Mouse (Mus musculus) myocyte (in vitro differentiated cells): ENCODE data around the gene Actb. TPM values are rescaled to one million over a fixed set of nuclear protein-coding genes. Genes with fewer than 3 reads are reported as not detected.

Experiments used
- H3K27me3 ChIP-seq: one replicate; pipeline ENCODE4 v1.6.1; 2011; ENCODE audit not compliant: control insufficient read depth, insufficient read depth, insufficient read length
- H3K36me3 ChIP-seq: one replicate; pipeline ENCODE4 v1.6.1; 2011; ENCODE audit not compliant: control insufficient read depth, insufficient read depth
- H3K4me2 ChIP-seq: one replicate; pipeline ENCODE4 v1.6.1; 2011; ENCODE audit warnings: low read depth, control low read depth
- H3K4me3 ChIP-seq: one replicate; pipeline ENCODE4 v1.5.1; 2011; ENCODE audit warnings: mild to moderate bottlenecking, control low read depth, moderate library complexity
- H3K79me2 ChIP-seq: one replicate; pipeline ENCODE4 v1.6.1; 2011; ENCODE audit not compliant: control insufficient read depth, insufficient read depth
- H3ac ChIP-seq: one replicate; pipeline ENCODE4 v1.6.1; 2011; ENCODE audit not compliant: control insufficient read depth, insufficient read length
- CEBPB ChIP-seq: IDR thresholded peaks from 2 replicates; pipeline ENCODE4 v1.6.1; 2011; ENCODE audit warnings: mild to moderate bottlenecking, moderate library complexity; ENCODE audit not compliant: poor library complexity, insufficient read depth, severe bottlenecking
- E2F4 ChIP-seq: IDR thresholded peaks from one replicate; pipeline ENCODE4 v1.6.1; 2011; ENCODE audit warnings: mild to moderate bottlenecking, control low read depth, moderate library complexity; ENCODE audit not compliant: insufficient read depth
- MAX ChIP-seq: IDR thresholded peaks from one replicate; pipeline ENCODE4 v1.6.1; 2011; ENCODE audit warnings: low read depth, mild to moderate bottlenecking, control low read depth
- MYOD1 ChIP-seq, 3 experiments: IDR thresholded peaks; one replicate each; pipeline ENCODE4 v1.6.1; 2011; ENCODE audit warnings: control low read depth in 2 of 3, low read depth in 2 of 3, mild to moderate bottlenecking in 2 of 3, moderate library complexity in 1 of 3; ENCODE audit not compliant: insufficient read length in 2 of 3, control insufficient read depth in 1 of 3
- MYOG ChIP-seq, 3 experiments: IDR thresholded peaks; one replicate each; pipeline ENCODE4 v1.6.1; 2011; ENCODE audit warnings: control low read depth in 2 of 3, low read depth in 2 of 3, mild to moderate bottlenecking in 2 of 3; ENCODE audit not compliant: insufficient read length in 2 of 3, control insufficient read depth in 1 of 3, insufficient read depth in 1 of 3
- POLR2A ChIP-seq: IDR thresholded peaks from one replicate; pipeline ENCODE4 v1.6.1; 2011; ENCODE audit warnings: low read depth, mild to moderate bottlenecking, control low read depth, moderate library complexity; ENCODE audit not compliant: insufficient read length
- POLR2AphosphoS2 ChIP-seq: IDR thresholded peaks from one replicate; pipeline ENCODE4 v1.6.1; 2011; ENCODE audit warnings: low read depth, control low read depth; ENCODE audit not compliant: insufficient read length
- REST ChIP-seq: IDR thresholded peaks from one replicate; pipeline ENCODE4 v1.6.1; 2011; ENCODE audit warnings: mild to moderate bottlenecking, control low read depth, moderate library complexity; ENCODE audit not compliant: insufficient read depth, insufficient read length
- SRF ChIP-seq: IDR thresholded peaks from one replicate; pipeline ENCODE4 v1.6.1; 2011; ENCODE audit warnings: low read depth; ENCODE audit not compliant: control insufficient read depth, insufficient read length
- TCF12 ChIP-seq: IDR thresholded peaks from one replicate; pipeline ENCODE4 v1.6.1; 2011; ENCODE audit warnings: mild to moderate bottlenecking, control low read depth; ENCODE audit not compliant: poor library complexity, insufficient read depth, severe bottlenecking
- TCF3 ChIP-seq: IDR thresholded peaks from one replicate; pipeline ENCODE4 v1.6.1; 2011; ENCODE audit warnings: low read depth, control low read depth; ENCODE audit not compliant: insufficient read length
- USF1 ChIP-seq: IDR thresholded peaks from one replicate; pipeline ENCODE4 v1.6.1; 2011; ENCODE audit warnings: low read depth, mild to moderate bottlenecking, control low read depth, moderate library complexity
- polyA plus RNA-seq: library from polyadenylated mRNA; unstranded; fragments of >200 nt; fragmentation: generic; extraction: Trizol; gene quantifications from one replicate; pipeline ENCODE4 v1.2.1, GENCODE M21; 2012; ENCODE audit warnings: missing spikeins

Actb gene
- polyA plus RNA-seq, 1 experiment, result 2,198 TPM

DNA sequence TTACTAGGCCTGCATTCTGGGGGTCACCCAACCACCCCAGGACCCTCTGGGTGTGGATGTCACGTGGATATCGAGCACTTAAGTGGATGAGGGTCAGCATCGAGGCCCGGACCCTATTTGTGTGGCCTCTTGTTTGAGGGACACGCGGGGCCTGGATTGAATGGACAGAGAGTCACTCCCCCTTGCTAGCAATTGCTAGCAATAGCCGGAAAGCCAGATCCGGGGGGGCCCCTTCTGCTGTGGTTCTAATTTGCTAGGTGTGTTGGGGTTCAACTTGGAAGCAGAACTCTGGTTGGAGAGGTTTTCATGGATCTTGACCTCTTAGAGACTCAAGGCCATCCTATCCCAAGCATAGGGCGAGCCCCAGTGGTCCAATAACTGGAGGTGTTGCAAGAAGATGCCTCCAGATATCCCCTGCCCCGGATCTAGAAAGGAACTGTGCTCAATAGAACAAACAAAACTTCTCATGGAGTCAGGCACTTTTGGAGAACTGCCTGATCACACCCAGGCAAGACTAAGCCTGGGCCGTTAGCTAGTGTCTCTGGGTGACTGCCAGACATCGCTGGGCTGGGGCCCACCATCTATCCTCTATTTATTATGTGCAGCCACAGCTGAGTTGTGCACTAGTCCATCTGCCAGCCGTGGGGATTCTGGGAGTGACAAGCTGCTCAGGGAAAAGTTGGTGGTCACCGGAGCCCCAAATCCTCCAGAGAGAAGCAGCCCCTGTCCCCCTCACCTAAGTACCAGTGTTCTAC, 671 bp upstream of the Actb start:
- Histone ChIP-seq H3ac (peak overlapping the region; percentile 81), H3K27me3 (no peaks in the 10 kb centered on the region), H3K4me2 (peak overlapping the region; percentile 93), H3K36me3 (peaks cover 31% of the 10 kb centered on the region), H3K79me2 (peaks cover 47% of the 10 kb centered on the region), H3K4me3 (peak overlapping the region; percentile 97)
- no peak for TF ChIP-seq CEBPB

DNA sequence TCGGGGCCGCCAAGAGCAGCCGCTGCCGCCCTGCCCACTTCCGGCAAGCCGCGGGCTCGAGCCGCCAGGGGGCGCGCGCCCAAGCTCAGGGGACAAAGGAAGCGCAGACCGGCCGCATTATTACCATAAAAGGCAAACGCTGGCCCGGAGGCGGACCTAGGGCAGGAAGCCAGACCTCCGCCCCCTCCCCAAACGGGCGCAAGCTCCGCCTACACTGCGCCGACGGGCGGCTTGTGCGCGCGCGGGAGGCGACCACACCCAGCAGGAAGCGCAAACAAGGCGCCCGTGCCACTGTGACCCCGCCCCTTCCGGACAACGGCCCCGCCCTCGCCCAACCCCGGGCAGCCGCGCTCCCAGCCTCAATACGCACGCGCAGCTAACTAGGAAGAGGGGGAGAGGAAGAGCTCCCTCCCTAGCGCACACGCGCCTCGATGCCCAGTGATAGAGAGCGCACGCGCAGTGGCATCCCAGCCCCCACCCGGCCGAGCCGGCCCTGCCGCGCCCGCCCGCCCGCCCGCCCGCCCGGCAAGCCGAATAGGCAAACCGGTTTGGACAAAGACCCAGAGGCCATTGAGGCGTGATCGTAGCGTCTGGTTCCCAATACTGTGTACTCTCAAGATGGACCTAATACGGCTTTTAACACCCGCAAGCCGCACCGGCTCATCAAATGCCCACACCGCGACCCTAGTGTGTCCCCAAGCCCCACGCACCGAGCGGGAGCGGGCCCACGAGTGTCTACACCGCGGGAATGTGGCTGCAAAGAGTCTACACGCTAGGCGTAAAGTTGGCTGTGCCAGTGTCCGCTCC, 626 bp downstream of the Actb start:
- no peak overlapping the region for H3K4me2 ChIP-seq
- H3K79me2 ChIP-seq, result peaks cover 47% of the 10 kb centered on the region
- peak overlapping the region; percentile 97 for H3K4me3 ChIP-seq
- H3ac ChIP-seq, result peak overlapping the region; percentile 81
- TF ChIP-seq TCF3, result peak; percentile 1
- TF ChIP-seq MYOD1 (IDR thresholded peaks at IDR 0.05; ENCODE audit: control insufficient read depth in 1 of 3, insufficient read length in 2 of 3, low read depth in 2 of 3), result no peak
- TF ChIP-seq SRF, result peak; percentile 100
- TF ChIP-seq POLR2AphosphoS2, result peak; percentile 54
- TF ChIP-seq POLR2A, result peak; percentile 58
- peaks cover 41% of the 10 kb centered on the region for H3K36me3 ChIP-seq
- H3K27me3 ChIP-seq, result no peaks in the 10 kb centered on the region

DNA sequence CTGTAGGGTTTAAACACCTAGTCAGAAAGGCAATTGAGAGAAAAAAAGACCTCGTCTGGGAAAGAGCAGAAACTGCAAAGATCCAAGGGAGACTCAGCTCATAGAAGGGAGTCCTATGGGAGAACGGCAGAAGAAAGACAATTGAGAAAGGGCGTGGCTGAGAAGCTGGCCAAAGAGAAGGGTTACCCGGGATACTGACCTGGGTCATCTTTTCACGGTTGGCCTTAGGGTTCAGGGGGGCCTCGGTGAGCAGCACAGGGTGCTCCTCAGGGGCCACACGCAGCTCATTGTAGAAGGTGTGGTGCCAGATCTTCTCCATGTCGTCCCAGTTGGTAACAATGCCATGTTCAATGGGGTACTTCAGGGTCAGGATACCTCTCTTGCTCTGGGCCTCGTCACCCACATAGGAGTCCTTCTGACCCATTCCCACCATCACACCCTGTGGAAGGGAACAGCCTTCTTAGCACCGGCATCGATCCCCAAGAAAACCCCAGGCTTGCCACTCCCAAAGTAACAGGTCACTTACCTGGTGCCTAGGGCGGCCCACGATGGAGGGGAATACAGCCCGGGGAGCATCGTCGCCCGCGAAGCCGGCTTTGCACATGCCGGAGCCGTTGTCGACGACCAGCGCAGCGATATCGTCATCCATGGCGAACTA, 1.4 kb downstream of the Actb start:
- H3ac ChIP-seq, result peak overlapping the region; percentile 81
- H3K27me3 ChIP-seq, result no peaks in the 10 kb centered on the region
- H3K36me3 ChIP-seq, result peaks cover 46% of the 10 kb centered on the region

DNA sequence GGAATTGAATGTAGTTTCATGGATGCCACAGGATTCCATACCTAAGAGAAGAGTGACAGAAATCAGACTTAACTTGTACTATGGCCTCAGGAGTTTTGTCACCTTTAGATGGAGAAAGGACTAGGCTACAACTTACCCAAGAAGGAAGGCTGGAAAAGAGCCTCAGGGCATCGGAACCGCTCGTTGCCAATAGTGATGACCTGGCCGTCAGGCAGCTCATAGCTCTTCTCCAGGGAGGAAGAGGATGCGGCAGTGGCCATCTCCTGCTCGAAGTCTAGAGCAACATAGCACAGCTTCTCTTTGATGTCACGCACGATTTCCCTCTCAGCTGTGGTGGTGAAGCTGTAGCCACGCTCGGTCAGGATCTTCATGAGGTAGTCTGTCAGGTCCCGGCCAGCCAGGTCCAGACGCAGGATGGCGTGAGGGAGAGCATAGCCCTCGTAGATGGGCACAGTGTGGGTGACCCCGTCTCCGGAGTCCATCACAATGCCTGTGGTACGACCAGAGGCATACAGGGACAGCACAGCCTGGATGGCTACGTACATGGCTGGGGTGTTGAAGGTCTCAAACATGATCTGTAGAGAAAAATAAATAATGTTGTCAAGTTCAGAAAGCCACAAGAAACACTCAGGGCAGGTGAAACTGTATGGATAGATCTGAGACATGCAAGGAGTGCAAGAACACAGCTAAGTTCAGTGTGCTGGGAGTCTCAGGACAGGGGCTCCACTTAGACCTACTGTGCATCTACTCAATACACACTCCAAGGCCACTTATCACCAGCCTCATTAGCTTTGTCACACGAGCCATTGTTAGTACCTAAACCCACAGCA, 2.1 kb downstream of the Actb start:
- peaks cover 46% of the 10 kb centered on the region for H3K36me3 ChIP-seq
- TF ChIP-seq POLR2AphosphoS2 (peak; percentile 87), CEBPB (no peak), TCF12 (no peak), USF1 (no peak), MAX (no peak), REST (no peak), POLR2A (peak; percentile 74)
- H3K79me2 ChIP-seq, result peaks cover 47% of the 10 kb centered on the region
- no peaks in the 10 kb centered on the region for H3K27me3 ChIP-seq
- peak overlapping the region; percentile 97 for H3K4me3 ChIP-seq
- H3ac ChIP-seq, result peak overlapping the region; percentile 81
- H3K4me2 ChIP-seq, result peak overlapping the region; percentile 79

More for the DNA sequence above, 1.4 kb downstream of the Actb start:
- Histone ChIP-seq H3K4me3 (peak overlapping the region; percentile 97), H3K4me2 (peak overlapping the region; percentile 79), H3K79me2 (peaks cover 47% of the 10 kb centered on the region)
- TF ChIP-seq MYOG (IDR thresholded peaks at IDR 0.05; ENCODE audit: control insufficient read depth in 1 of 3, insufficient read depth in 1 of 3, insufficient read length in 2 of 3, low read depth in 2 of 3) (no peak), REST (no peak), TCF3 (no peak), POLR2AphosphoS2 (peak; percentile 10), POLR2A (peak; percentile 14), SRF (peak; percentile 20), MYOD1 (IDR thresholded peaks at IDR 0.05; ENCODE audit: control insufficient read depth in 1 of 3, insufficient read length in 2 of 3, low read depth in 2 of 3) (no peak), TCF12 (no peak), USF1 (no peak), CEBPB (no peak), MAX (no peak), E2F4 (no peak)
